In the genomic region with DNA sequence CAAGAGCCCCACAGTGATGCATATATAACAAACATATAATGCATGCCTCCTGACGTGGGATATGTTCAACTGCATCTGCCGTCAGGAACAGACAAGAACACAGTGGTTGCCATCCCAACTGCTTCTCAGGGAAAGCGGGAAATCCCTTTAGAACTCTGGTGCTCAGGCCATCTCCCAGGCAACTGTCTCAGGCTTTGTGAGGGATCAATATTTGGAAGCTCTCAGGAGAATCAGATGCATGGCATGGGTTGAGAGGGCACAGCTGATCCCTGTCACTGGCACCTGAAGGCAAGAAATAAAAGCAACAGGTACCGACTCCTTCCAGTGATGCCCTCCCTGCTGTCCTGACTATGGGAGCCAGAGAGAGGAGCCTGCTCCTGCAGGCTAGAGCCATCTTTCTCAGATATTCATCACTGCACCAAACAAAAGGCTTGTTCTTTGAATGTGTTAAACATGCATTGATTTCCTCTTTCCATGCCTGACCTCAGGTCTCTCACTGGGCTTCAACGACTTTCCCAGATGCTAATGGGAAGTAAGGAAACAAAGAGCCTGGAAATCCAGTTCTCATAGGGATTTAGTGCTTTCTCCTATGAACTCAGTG, we compare ENCODE assay signal across 18 mouse cellular contexts.
DNase-seq lines count a peak whose midpoint lies in the region; ATAC-seq lines count a peak whose summit lies in the region.
"Had no signal": no experiment of that assay in that cellular context is flagged by ENCODE, and none has a peak within 500 bp of the region (broad histone marks: within the 10 kb centered on the region; RNA-seq: fewer than 3 reads in every experiment).

No protein-coding gene starts in this region.

- H3K4me2 ChIP-seq in neural tube, embryonic 15.5 days = no peak overlapping the region
- H3K4me2 ChIP-seq in forebrain, embryonic 13.5 days = no peak overlapping the region
- no peak overlapping the region for H3K4me2 ChIP-seq in hindbrain, embryonic 16.5 days (ENCODE audit: low read length)
- H3K4me2 ChIP-seq in neural tube, embryonic 11.5 days (ENCODE audit: low read depth) = no peak overlapping the region
- H3K4me2 ChIP-seq: limb, embryonic 15.5 days; lung, embryonic 14.5 days had no signal

- no peak overlapping the region for H3K9ac ChIP-seq in neural tube, embryonic 15.5 days (replicated peaks)
- H3K9ac ChIP-seq in forebrain, embryonic 13.5 days = no peak overlapping the region
- H3K9ac ChIP-seq in hindbrain, embryonic 16.5 days (ENCODE audit: low read depth, low read length) = no peak overlapping the region
- no peak overlapping the region for H3K9ac ChIP-seq in neural tube, embryonic 11.5 days (ENCODE audit: low read length)
- H3K9ac ChIP-seq: limb, embryonic 15.5 days; lung, embryonic 14.5 days had no signal

- H3K27me3 ChIP-seq in neural tube, embryonic 15.5 days (replicated peaks) = no peaks in the 10 kb centered on the region
- no peaks in the 10 kb centered on the region for H3K27me3 ChIP-seq in forebrain, embryonic 13.5 days
- no peaks in the 10 kb centered on the region for H3K27me3 ChIP-seq in hindbrain, embryonic 16.5 days (replicated peaks; ENCODE audit: control insufficient read depth, insufficient read depth, low read length)
- no peaks in the 10 kb centered on the region for H3K27me3 ChIP-seq in neural tube, embryonic 11.5 days (ENCODE audit: control insufficient read depth, insufficient read depth, low read length)
- H3K27me3 ChIP-seq: limb, embryonic 15.5 days; megakaryocyte, embryonic 14.5 days had no signal

- H3K27ac ChIP-seq in neural tube, embryonic 15.5 days (replicated peaks) = no peak overlapping the region
- no peak overlapping the region; the same call in 1 of the 2 replicates for H3K27ac ChIP-seq in forebrain, embryonic 13.5 days
- no peak overlapping the region for H3K27ac ChIP-seq in hindbrain, embryonic 16.5 days (ENCODE audit: low read depth, low read length)
- H3K27ac ChIP-seq in neural tube, embryonic 11.5 days (ENCODE audit: low read depth, low read length) = peak overlapping the region; percentile 56; the same call in 1 of the 2 replicates
- H3K27ac ChIP-seq: limb, embryonic 15.5 days had no signal

- 21% methylated on average over 5 of the region's 5 CpGs for WGBS in neural tube, embryonic 15.5 days
- 41% methylated on average over 5 of the region's 5 CpGs for WGBS in forebrain, embryonic 13.5 days
- 26% methylated on average over 5 of the region's 5 CpGs for WGBS in hindbrain, embryonic 16.5 days
- 24% methylated on average over 5 of the region's 5 CpGs for WGBS in neural tube, embryonic 11.5 days

- ATAC-seq in neural tube, embryonic 15.5 days (ENCODE audit: low FRiP score) = no peak
- 0 out of 2 replicates have a peak, but pooled peaks have one; percentile 13 for ATAC-seq in forebrain, embryonic 13.5 days
- 0 out of 2 replicates have a peak, but pooled peaks have one; percentile 25 for ATAC-seq in hindbrain, embryonic 16.5 days
- ATAC-seq in neural tube, embryonic 11.5 days (ENCODE audit: insufficient read depth, low FRiP score, low TSS enrichment) = peak; percentile 45; the same call in 1 of the 2 replicates
- ATAC-seq in erythroblast, adult 5-6 weeks (replicated peaks; ENCODE audit: low FRiP score, poor library complexity, severe bottlenecking) = no peak
- ATAC-seq: activated CD4-positive, CD25-positive, alpha-beta regulatory T cell, adult 4 months had no signal

- DNase-seq in neural tube, embryonic 10.5 days (ENCODE audit: extremely low spot score, low spot score) = peak; percentile 48
- peak; percentile 66 for DNase-seq in neural tube, embryonic 11.5 days (ENCODE audit: low spot score)
- DNase-seq in cerebellum, postnatal 14 days = no peak
- no peak for DNase-seq in spleen, postnatal 14 days (ENCODE audit: low spot score in 2 of 2)
- DNase-seq: cerebellum, postnatal 36 days; gastrocnemius, postnatal 14 days; kidney, adult 11 months; lung, embryonic 14.5 days; right cerebral cortex, postnatal 14 days; thymus, postnatal 36 days had no signal

- no peaks in the 10 kb centered on the region for H3K9me3 ChIP-seq in neural tube, embryonic 15.5 days (replicated peaks)
- H3K9me3 ChIP-seq in forebrain, embryonic 13.5 days (replicated peaks) = no peaks in the 10 kb centered on the region
- H3K9me3 ChIP-seq in hindbrain, embryonic 16.5 days (ENCODE audit: control insufficient read depth, low read length) = no peaks in the 10 kb centered on the region
- H3K9me3 ChIP-seq in neural tube, embryonic 11.5 days (ENCODE audit: control insufficient read depth, low read length) = no peaks in the 10 kb centered on the region
- H3K9me3 ChIP-seq: limb, embryonic 15.5 days; megakaryocyte, embryonic 14.5 days had no signal

- H3K4me3 ChIP-seq in neural tube, embryonic 15.5 days (replicated peaks) = no peak overlapping the region
- H3K4me3 ChIP-seq in forebrain, embryonic 13.5 days = no peak overlapping the region
- H3K4me3 ChIP-seq in hindbrain, embryonic 16.5 days (ENCODE audit: low read length) = no peak overlapping the region
- no peak overlapping the region for H3K4me3 ChIP-seq in neural tube, embryonic 11.5 days (ENCODE audit: low read depth, low read length)
- H3K4me3 ChIP-seq: erythroblast, embryonic 14.5 days; limb, embryonic 15.5 days; megakaryocyte, embryonic 14.5 days had no signal

- peaks cover 18% of the 10 kb centered on the region for H3K4me1 ChIP-seq in neural tube, embryonic 15.5 days
- peaks cover 20% of the 10 kb centered on the region for H3K4me1 ChIP-seq in forebrain, embryonic 13.5 days
- H3K4me1 ChIP-seq in hindbrain, embryonic 16.5 days (ENCODE audit: control insufficient read depth, insufficient read depth, low read depth, low read length) = peaks cover 8% of the 10 kb centered on the region
- peaks cover 16% of the 10 kb centered on the region for H3K4me1 ChIP-seq in neural tube, embryonic 11.5 days (ENCODE audit: control insufficient read depth, insufficient read depth, low read length)

- H3K36me3 ChIP-seq in neural tube, embryonic 15.5 days = no peaks in the 10 kb centered on the region
- no peaks in the 10 kb centered on the region for H3K36me3 ChIP-seq in forebrain, embryonic 13.5 days (ENCODE audit: poor library complexity, severe bottlenecking)
- no peaks in the 10 kb centered on the region for H3K36me3 ChIP-seq in hindbrain, embryonic 16.5 days (ENCODE audit: control insufficient read depth, insufficient read depth, low read length)
- no peaks in the 10 kb centered on the region for H3K36me3 ChIP-seq in neural tube, embryonic 11.5 days (ENCODE audit: control insufficient read depth, insufficient read depth, low read length)
- H3K36me3 ChIP-seq: limb, embryonic 15.5 days had no signal

Comparison
In these comparisons a context has a peak if more than half of its experiments do, and no peak if none do; other contexts are left out.
1. ATAC-seq: peak in forebrain, embryonic 13.5 days (single experiment), hindbrain, embryonic 16.5 days (single experiment) and neural tube, embryonic 11.5 days (single experiment); none in neural tube, embryonic 15.5 days (single experiment) and erythroblast, adult 5-6 weeks (single experiment).
2. DNase-seq: peak in neural tube, embryonic 10.5 days (single experiment) and neural tube, embryonic 11.5 days (single experiment); none in cerebellum, postnatal 14 days (0 of 2) and spleen, postnatal 14 days (0 of 2).